Mouse (Mus musculus) G1E (cell line): Measurements from ENCODE around the gene Dnah1.

Source experiments
- CTCF ChIP-seq: IDR thresholded peaks from 2 replicates; pipeline ENCODE4 v1.5.1; 2012; ENCODE audit warnings: low read depth, low read length, inconsistent platforms, mixed read lengths
- GATA1 ChIP-seq: IDR thresholded peaks from 2 replicates; pipeline ENCODE4 v1.6.1; 2012; ENCODE audit warnings: borderline replicate concordance, low read length, inconsistent platforms, mixed read lengths
- TAL1 ChIP-seq: conservative IDR thresholded peaks from 2 replicates; pipeline ENCODE4 v1.6.1; 2012; ENCODE audit warnings: low read depth, low read length, inconsistent platforms, mixed read lengths

DNA sequence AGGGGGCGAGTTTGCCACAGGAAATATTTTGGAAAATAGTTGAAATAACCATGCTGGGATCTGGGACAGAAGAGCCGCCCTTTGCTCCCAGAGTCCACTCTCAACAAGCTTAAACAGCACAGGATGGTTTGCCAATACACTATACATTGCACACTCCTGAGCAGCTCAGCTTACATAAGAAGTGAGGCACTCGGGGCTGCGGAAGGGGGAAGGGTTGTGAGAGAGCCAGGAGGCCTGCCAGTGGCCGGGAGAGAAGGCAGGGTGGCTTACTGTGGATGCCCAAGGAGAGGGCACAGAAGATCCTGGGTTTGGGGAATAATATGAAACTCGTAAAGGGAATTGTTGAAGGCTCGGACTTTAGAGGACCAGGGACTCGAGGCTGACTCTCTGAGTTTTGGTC lies 109.8 kb downstream of the Dnah1 start:
- TF ChIP-seq TAL1 (no peak), CTCF (no peak), GATA1 (no peak)
